Mouse (Mus musculus) liver (tissue): Measurements from ENCODE around the gene Card11.

Experiments
- DNase-seq: peaks from one replicate; pipeline ENCODE4 v3.0.0-alpha.2; 2020; ENCODE audit warnings: mixed read lengths

Card11 gene

DNA sequence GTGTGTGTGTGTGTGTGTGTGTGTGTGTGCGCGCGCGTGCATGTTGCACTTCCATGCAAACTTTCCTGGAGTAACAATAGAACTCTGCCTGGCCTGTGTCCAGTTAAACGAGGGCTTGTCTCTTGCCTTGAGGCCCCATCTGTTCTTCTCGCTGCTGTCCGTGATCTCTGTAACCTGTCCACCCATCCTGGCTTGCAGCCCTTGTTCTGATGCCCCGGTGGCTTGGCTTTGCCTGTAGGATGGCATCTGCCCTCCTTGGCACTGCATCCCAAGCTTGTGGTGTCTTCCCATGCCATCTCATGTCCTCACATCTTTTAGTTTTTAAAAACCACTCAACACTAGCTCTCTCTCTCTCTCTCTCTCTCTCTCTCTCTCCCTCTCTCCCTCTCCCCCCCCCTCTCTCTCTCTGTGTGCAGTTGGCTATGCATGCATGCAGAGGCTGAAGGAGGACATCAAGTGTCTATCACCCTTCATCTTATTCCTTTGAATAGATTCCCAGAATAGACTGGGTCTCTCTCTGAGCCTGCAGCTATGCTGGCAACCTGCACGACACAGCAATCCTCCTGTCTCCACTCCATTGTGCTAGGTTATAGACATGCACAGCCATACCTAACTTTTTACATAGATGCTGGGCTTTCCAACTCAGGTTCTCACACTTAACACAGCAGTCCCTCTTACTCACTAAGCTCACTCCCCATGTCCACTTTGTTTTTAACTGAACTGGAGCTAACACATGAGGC is 14.9 kb downstream of the Card11 start:
- no peak for DNase-seq

DNA sequence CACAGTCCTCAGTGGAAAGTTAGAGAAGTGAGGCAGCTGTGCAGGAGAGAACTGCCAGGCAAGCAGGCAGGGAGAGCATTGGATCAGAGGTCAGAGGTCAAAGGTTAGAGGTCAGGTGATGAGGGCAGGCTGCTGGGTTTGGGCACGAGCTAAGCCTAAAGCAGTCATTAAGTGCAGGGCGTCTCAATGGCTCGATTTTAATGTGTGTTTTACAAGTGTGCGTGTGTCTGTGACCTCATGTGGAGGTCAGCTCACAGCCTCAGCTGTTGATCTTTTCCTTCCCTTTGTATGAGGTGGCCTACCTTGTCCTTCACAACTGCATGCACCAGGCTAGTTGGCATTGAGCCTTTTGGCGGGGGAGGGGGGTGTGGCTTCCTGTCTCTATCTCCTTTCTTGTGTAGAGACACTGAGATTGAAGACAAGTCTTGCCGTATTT is 19.0 kb downstream of the Card11 start:
- no peak for DNase-seq

GRCm38 (mm10) chr5:140980783-140981182 is 19.6 kb downstream of the Card11 start:
- DNase-seq, result no peak

GRCm38 (mm10) chr5:140980051-140980450 is 20.3 kb downstream of the Card11 start:
- no peak for DNase-seq

DNA sequence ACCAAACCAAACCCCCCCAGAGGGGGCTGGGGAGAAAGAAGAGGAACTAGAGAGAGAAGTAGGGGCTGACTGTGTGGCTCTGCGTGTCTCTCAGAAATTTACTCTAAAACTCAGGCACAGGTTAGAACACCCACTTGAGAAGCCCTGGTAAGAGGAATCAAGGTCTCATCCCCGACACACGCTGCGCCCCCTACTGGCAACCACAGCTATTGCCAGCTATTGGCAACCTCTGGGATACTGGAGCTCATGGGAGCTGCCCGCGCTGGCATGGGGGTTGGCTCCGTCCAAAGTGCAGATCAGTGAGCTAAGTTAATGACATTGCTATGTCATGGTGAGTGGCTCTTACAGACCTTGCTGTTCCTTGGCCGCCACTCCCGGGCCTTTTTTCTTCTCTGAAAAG is 37.4 kb downstream of the Card11 start:
- peak; percentile 55 for DNase-seq

DNA sequence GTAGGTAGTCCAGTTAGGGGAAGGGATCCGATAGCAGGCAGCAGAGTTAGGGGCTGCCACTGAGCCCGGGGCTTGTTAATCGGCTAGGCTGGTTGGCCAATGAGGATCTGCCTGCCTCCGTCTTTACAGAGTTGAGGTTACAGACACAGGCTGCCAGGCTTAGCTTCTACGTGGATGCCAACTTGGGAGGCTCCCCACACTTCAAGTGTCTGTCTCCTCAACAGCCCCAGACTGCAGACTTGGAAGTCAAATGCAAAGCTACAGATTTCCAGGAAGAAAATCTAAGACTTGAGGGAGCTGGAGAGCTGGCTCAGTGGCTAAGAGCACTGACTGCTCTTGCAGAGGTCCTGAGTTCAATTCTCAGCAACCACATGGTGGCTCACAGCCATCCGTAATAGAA is 39.6 kb downstream of the Card11 start:
- no peak for DNase-seq

DNA sequence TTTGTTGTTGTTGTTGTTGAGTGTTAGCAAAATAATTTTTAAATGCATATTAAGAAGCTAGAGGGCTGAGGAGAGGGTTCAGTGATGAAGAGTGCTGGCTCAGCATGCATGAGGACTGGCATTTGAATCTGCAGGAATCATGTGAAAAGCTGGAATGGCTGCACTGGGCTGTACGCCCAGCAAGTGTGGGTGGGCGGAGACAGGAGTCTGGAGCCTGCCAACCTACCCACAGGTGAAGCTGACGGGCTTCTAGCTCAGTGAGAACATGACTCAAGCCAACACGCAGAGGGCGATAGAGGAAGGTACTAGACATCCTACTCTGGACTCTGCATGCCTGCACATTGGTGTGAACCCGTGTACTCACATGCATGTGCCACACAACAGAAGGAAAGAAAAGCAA is 41.2 kb downstream of the Card11 start:
- no peak for DNase-seq

DNA sequence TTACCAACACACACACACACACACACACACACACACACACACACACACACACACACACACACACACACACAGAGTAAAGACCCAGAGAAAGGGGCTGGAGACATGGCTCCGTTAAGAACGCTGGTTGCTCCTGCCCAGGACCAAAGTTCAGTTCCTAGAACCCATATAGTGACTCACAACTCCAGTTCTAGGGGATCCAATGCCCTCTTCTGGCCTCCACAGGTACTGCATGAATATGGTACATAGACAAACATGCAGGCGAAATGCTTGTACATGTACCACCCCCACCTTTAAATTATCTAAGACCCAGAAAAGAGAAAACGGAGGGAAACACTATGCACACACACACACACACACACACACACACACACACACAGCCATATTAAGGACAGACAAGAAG is 43.3 kb downstream of the Card11 start:
- no peak for DNase-seq

- no peak for DNase-seq
Observed at GRCm38 (mm10) chr5:140955666-140956065, 44.7 kb downstream of the Card11 start.

DNA sequence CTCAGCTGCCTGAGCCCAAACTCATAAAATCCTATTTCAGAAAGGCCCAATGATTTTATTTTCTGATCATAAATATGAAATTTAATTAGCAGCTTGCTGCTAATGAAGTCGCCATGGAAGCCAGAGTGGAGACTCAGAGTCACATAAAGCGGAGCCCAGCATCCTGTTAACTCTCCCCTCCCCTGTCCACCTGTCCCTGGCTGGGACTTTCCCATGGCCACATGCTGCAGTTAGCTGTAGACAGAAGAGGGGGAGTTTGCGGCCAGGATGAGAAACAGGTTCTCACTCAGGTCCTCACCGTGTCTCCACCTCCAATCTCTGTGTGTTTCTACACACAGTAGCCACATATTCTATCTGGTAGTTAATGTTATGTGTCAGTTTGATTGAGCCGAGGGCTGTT is 48.6 kb downstream of the Card11 start:
- DNase-seq, result no peak

DNA sequence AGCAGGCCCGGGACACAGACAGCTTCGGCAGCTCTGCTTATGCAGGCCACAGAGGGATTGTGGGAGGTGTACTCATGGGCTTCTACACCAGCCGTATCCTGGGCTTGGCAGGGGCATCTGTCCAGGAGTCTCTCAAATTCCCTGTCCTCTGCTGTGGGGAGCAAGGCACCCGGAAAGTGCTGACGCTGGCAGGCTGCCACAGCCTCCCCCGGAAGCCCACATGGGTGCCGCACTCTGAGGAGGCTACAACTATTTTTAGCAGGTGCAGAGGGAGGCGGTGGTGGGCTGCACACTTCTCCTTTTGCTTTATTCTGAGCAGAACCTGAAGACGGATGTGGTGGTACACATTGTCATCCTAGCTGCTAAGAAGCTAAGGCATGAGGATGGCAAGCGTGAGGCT is 52.4 kb downstream of the Card11 start:
- DNase-seq, result peak; percentile 26

DNA sequence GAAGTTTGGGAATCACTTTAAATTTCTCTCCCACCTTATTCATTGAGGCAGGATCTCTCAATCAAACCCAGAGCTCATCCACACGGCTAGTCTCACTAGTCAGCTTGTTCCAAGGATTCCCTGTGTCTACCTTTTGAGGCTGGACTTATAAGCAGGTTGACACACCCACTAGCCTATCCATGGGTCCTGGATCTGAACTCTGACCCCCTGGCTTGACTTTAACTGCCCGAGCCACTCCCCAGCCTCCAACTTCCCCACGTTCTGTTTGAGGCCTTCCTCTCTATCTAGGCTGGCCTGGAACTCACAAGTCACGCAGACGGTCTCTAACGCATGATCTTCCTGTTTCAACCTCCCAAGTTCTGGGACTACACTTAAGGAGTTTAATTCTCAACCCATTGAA is 54.3 kb downstream of the Card11 start:
- no peak for DNase-seq

GRCm38 (mm10) chr5:140944382-140945125 is 55.8 kb downstream of the Card11 start:
- DNase-seq, result no peak

DNA sequence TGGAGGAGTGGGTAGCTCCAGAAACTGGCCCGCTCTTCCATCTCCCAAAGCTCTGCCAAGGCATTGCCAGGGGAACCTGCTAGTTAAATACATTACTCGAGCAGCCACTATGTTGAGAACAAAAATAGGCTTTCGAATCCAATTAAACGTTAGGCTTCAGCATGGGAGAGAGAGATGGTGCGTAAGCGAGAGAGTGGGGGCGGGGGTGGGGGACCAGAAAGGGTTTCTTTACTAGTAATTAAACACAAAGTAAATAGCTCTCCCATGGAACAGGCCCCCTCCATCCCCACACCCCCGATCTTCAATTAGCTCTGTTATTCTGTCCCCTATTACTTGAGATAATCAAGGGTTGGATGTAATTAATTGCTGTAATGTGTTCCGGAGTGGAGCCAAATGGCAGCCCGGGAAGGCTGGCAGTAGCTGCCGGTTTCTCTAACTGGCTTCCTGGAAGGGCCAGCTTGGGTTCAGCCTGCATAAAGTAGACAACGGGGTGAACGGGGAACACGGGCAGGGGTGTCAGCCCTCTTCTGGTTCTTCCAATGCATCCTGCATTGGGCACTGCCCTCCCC is 59.4 kb downstream of the Card11 start:
- no peak for DNase-seq

DNA sequence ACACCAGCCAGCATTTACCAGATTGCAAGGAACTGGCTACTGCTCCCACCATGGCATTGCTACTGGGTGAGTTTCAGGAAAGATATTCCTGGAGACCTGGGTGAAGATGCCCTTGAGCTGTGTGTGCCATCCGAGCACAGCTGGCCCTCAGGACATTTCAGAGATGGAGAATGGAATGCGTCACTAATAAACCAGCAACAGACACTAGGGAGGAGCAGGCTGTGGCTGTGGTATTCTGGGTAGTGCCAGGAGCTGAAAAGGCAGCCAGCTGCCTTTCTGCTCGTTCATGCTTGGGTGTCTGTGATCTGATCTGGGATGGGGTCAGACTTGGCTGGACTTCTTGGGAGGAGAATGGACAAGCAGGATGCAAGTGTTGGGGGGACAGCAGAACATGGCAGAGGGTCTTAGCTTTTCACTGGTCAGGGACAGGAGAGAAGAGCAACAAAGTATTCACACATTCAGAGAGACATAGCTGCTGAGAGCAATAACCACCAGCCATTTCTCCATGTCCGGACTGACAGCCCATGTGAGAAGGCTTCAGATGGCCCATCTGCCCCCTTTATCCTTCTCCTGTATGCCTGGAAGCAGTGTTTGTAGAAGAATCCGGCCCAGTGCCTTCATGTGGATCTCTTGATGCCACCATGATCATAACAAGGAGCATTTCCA is 60.0 kb downstream of the Card11 start:
- no peak for DNase-seq

DNA sequence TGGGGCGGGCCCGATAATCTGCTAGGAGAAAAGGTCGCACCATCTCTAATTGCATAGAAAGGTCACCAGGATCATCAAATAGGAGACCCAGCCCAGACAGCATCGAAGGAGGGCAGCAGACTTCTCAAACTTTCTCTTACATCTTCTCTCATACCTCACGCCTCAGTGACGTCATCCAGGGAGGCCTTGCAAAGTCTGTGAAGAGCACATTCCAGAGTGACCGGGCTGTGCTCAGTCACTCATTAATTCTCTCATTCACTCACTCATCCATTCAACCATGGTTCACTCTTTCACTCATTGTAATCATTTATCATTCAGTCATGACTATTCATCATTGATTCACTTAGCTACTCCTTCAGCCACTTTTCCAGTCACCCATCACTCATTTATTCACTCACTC is 63.6 kb downstream of the Card11 start:
- DNase-seq, result no peak

DNA sequence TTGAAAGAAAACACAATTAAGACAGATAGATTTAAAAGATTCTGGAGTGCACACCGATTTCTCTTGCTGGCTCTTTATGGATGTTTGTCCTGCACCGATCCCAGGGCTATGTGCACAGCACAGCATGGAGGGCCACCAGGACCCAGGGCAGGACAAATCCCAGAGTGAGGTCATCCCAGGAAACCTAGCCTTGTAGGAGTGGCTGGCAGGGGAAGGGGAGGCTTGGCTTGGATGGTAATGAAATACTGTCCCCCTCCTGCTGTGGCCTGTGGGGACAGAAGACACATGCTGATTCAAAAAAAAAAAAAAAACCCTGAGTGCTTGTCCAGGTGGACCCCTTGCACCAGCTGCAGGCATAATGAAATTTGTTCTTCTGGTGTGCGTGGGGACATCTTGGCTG is 64.5 kb downstream of the Card11 start:
- no peak for DNase-seq

GRCm38 (mm10) chr5:140934639-140935315 is 65.6 kb downstream of the Card11 start:
- no peak for DNase-seq

DNA sequence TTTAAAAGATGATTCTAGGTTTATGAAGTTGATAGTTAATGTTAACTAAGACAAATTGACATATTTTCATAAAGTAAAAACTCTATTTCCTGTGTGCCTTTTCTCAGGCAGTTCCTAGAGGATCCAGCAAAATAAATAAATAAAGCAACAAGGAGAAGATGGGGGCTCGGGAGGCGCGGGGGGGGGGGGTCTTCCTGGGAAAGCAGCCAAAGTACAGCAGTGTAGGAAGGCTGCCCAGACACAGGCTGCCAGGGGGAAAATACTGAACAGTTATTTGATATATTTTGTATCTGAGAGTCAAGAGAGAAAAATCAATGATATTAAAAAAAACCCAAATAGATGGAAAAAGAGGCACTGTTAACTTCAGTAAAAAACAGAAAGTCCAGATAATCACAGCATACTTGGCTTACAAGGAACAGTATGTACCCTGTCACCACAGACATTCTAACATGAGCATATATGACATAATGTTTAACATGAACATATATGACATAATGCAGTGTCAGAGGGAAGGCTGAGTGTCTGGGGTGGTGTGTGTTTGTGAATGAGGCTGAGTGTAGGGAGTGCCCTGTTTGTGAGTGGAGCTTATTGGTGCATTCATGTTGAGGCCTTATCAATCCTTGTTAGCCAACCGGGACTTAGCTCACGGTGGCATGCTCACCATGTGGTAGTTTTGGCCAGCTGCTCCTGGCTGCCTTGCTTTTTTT is 68.7 kb downstream of the Card11 start:
- peak; percentile 16 for DNase-seq

DNA sequence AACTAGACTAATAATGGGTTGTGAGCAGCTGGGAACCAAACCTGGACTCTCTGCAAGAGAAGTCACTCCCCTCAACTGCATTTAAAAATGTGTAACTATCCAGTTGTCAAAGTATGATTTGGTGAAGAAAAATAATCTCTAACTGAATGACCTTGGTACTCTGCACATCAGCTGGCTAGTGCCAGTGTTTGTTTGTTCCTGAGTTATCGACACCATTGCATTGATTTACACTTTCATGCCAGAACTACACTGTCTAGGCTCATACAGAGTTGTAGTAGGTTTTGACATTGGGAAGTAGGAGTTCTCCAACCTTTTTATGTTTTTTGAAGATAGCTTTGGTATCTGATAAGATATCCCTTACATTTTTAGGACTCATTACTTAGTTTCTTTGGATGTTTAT is 81.9 kb downstream of the Card11 start:
- DNase-seq, result no peak

DNA sequence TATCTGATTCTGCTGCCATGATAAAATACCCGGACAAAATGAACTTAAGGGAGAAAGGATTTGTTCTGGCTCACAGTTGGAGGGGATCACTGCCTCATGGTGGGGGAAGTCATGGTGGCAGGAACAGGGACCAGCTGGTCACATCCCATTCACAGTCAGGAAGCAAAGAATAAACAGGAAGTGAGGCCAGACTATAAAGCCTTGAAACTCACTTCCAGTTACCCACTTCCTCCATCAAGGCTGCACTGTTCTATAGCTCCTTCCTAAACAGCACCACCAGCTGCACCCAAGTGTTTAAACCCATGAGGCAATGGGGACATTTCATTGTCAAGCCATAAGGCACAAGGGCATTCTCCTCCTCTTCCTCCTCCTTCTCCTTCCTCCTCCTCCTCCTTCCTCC is 82.6 kb downstream of the Card11 start:
- no peak for DNase-seq

- DNase-seq, result no peak
Observed at GRCm38 (mm10) chr5:140910841-140911240, 89.5 kb downstream of the Card11 start.
